Mouse (Mus musculus): Measurements from ENCODE around the gene Cyth3.

DNA sequence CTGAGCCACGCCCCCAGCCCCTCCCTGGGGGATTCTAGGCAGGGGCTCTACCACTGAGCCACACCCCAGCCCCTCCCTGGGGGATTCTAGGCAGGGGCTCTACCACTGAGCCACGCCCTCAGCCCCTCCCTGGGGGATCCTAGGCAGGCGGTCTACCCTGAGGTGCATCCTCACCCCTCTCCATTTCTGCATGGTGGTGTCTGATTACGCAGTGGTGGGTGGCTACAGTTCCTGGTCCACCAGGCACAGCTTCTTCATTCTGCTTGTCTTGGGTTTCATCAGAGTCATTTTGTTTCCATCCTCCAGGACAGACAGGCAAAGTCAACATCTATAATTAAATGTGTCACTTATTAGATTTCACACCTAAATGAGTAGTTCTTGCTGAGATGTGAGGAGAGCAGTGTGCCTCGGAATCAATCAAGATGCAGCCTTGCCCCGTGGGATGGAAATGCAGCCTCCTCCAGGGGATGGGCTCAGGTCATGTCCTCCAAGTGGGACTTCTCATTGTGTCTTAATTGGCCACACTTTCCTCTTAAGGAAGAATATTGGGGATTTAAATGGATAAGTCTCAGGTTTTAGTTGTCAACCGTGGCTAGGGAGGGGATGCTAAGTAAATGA is 18.0 kb upstream of the Cyth3 start:
- TF ChIP-seq CTCF (IDR thresholded peaks at IDR 0.05; ENCODE audit: insufficient read depth, low read length) (no peak), POLR2A (IDR thresholded peaks at IDR 0.05; ENCODE audit: borderline replicate concordance, extremely low read depth, low read depth, low read length) (no peak)
